Mouse (Mus musculus): ENCODE results near the gene Ift20.

GRCm38 (mm10) chr11:78522481-78522997 lies 13.6 kb upstream of the Ift20 start:
- no peak for TF ChIP-seq CTCF (IDR thresholded peaks at IDR 0.05; ENCODE audit: low read depth, low read length)
- TF ChIP-seq POLR2A (IDR thresholded peaks at IDR 0.05; ENCODE audit: borderline replicate concordance, low read depth, low read length), result no peak
